Mouse (Mus musculus) kidney, postnatal 36 days (tissue): Measurements from ENCODE around the gene Dolpp1.

Experiments
- DNase-seq, 2 experiments: peaks; one replicate each; pipeline ENCODE4 v3.0.0; 2021 to 2022; ENCODE audit warnings: mixed read lengths in 2 of 2

Gene Dolpp1

GRCm38 (mm10) chr2:30379307-30379706 lies 12.7 kb upstream of the Dolpp1 start:
- DNase-seq = no peak

GRCm38 (mm10) chr2:30380564-30381376 lies 11.3 kb upstream of the Dolpp1 start:
- DNase-seq = no peak

- DNase-seq = no peak
Observed at GRCm38 (mm10) chr2:30381377-30381725, 10.7 kb upstream of the Dolpp1 start.

GRCm38 (mm10) chr2:30384814-30385213 lies 7.2 kb upstream of the Dolpp1 start:
- no peak for DNase-seq

- DNase-seq = no peak
Observed at GRCm38 (mm10) chr2:30385591-30385990, 6.5 kb upstream of the Dolpp1 start.

GRCm38 (mm10) chr2:30386913-30387312 lies 5.1 kb upstream of the Dolpp1 start:
- DNase-seq = no peak

- no peak for DNase-seq
Observed at GRCm38 (mm10) chr2:30389000-30389399, 3.1 kb upstream of the Dolpp1 start.

GRCm38 (mm10) chr2:30392577-30393369 lies 719 bp downstream of the Dolpp1 start:
- DNase-seq = peak; percentile 83

- peak; percentile 27 to 44 for DNase-seq
Observed at GRCm38 (mm10) chr2:30393370-30393656, 1.3 kb downstream of the Dolpp1 start.

- no peak for DNase-seq
Observed at GRCm38 (mm10) chr2:30395757-30396156, 3.7 kb downstream of the Dolpp1 start.

- DNase-seq = no peak
Observed at GRCm38 (mm10) chr2:30396246-30396645, 4.2 kb downstream of the Dolpp1 start.

- no peak for DNase-seq
Observed at GRCm38 (mm10) chr2:30397986-30398512, 6.0 kb downstream of the Dolpp1 start.

GRCm38 (mm10) chr2:30399191-30400171 lies 7.4 kb downstream of the Dolpp1 start:
- peak; percentile 46 to 51 for DNase-seq

- no peak for DNase-seq
Observed at GRCm38 (mm10) chr2:30401581-30401980, 9.5 kb downstream of the Dolpp1 start.

- no peak for DNase-seq
Observed at GRCm38 (mm10) chr2:30402351-30402826, 10.3 kb downstream of the Dolpp1 start.

GRCm38 (mm10) chr2:30402843-30403242 lies 10.8 kb downstream of the Dolpp1 start:
- DNase-seq = no peak

- DNase-seq = no peak
Observed at GRCm38 (mm10) chr2:30403870-30404269, 11.8 kb downstream of the Dolpp1 start.

GRCm38 (mm10) chr2:30407221-30407620 lies 15.2 kb downstream of the Dolpp1 start:
- DNase-seq = no peak

- no peak for DNase-seq
Observed at GRCm38 (mm10) chr2:30407778-30408177, 15.7 kb downstream of the Dolpp1 start.

GRCm38 (mm10) chr2:30408452-30409100 lies 16.5 kb downstream of the Dolpp1 start:
- no peak for DNase-seq

- peak; percentile 70 to 86 for DNase-seq
Observed at GRCm38 (mm10) chr2:30409454-30410176, 17.6 kb downstream of the Dolpp1 start.
